Mouse (Mus musculus): ENCODE results near the gene Eif3b.

Eif3b gene

GRCm38 (mm10) chr5:140491142-140491541 lies 72.0 kb downstream of the Eif3b start:
- DNase-seq = no peak

GRCm38 (mm10) chr5:140492684-140493233 lies 73.6 kb downstream of the Eif3b start:
- DNase-seq = no peak

All from cerebellum, adult 9-11 months (tissue).